Mouse (Mus musculus) brain, adult 2 months (tissue): ENCODE measurements around the gene Gpx3.

Experiments
- DNase-seq: peaks from one replicate; pipeline ENCODE4 v3.0.0; 2011; ENCODE audit warnings: low read depth, low spot score

Gene Gpx3

GRCm38 (mm10) chr11:54912503-54913316 lies 10.5 kb downstream of the Gpx3 start:
- no peak for DNase-seq

GRCm38 (mm10) chr11:54913841-54914240 lies 11.6 kb downstream of the Gpx3 start:
- no peak for DNase-seq

- no peak for DNase-seq
Measured at GRCm38 (mm10) chr11:54917461-54917860, 15.2 kb downstream of the Gpx3 start.

GRCm38 (mm10) chr11:54918273-54918672 lies 16.0 kb downstream of the Gpx3 start:
- DNase-seq, result no peak

- no peak for DNase-seq
Measured at GRCm38 (mm10) chr11:54920127-54920972, 18.1 kb downstream of the Gpx3 start.

GRCm38 (mm10) chr11:54920973-54921580 lies 18.8 kb downstream of the Gpx3 start:
- no peak for DNase-seq

- DNase-seq, result no peak
Measured at GRCm38 (mm10) chr11:54921798-54922197, 19.5 kb downstream of the Gpx3 start.

GRCm38 (mm10) chr11:54922488-54922887 lies 20.2 kb downstream of the Gpx3 start:
- no peak for DNase-seq

GRCm38 (mm10) chr11:54924145-54924544 lies 21.9 kb downstream of the Gpx3 start:
- DNase-seq, result no peak

- peak; percentile 76 for DNase-seq
Measured at GRCm38 (mm10) chr11:54927346-54928140, 25.3 kb downstream of the Gpx3 start.

GRCm38 (mm10) chr11:54928219-54928618 lies 26.0 kb downstream of the Gpx3 start:
- DNase-seq, result no peak

GRCm38 (mm10) chr11:54928886-54929285 lies 26.6 kb downstream of the Gpx3 start:
- no peak for DNase-seq

- no peak for DNase-seq
Measured at GRCm38 (mm10) chr11:54929290-54929689, 27.0 kb downstream of the Gpx3 start.

GRCm38 (mm10) chr11:54929744-54930143 lies 27.5 kb downstream of the Gpx3 start:
- no peak for DNase-seq

GRCm38 (mm10) chr11:54930318-54930979 lies 28.2 kb downstream of the Gpx3 start:
- peak; percentile 88 for DNase-seq

- no peak for DNase-seq
Measured at GRCm38 (mm10) chr11:54931405-54932093, 29.3 kb downstream of the Gpx3 start.

- DNase-seq, result no peak
Measured at GRCm38 (mm10) chr11:54932540-54932939, 30.3 kb downstream of the Gpx3 start.

- no peak for DNase-seq
Measured at GRCm38 (mm10) chr11:54934198-54934597, 31.9 kb downstream of the Gpx3 start.

GRCm38 (mm10) chr11:54936035-54936770 lies 34.0 kb downstream of the Gpx3 start:
- no peak for DNase-seq

GRCm38 (mm10) chr11:54936771-54937140 lies 34.5 kb downstream of the Gpx3 start:
- no peak for DNase-seq
